Mouse (Mus musculus) ES-E14 (cell line): ENCODE results near the gene Slc39a11. TPM values are rescaled to one million over a fixed set of nuclear protein-coding genes. Genes with fewer than 3 reads are reported as not detected.

Source experiments
- DNase-seq: peaks from one replicate; pipeline ENCODE4 v3.0.0-alpha.2; 2013; ENCODE audit warnings: low read depth, low spot score
- H3K27ac ChIP-seq: 2 replicates; pipeline ENCODE4 v1.5.1; 2012; ENCODE audit warnings: low read depth, mild to moderate bottlenecking, low read length, moderate library complexity, mixed read lengths; ENCODE audit not compliant: poor library complexity, insufficient read depth, severe bottlenecking
- H3K36me3 ChIP-seq: 2 replicates; pipeline ENCODE4 v1.6.1; 2012; ENCODE audit warnings: mild to moderate bottlenecking, low read length, moderate library complexity, mixed read lengths; ENCODE audit not compliant: control insufficient read depth, poor library complexity, insufficient read depth, severe bottlenecking
- H3K4me1 ChIP-seq, 2 experiments: fragments of 150-350 bp in 1 of 2; sonication (generic) in 1 of 2; 2 replicates each; pipeline ENCODE4 v1.6.1; 2012; ENCODE audit warnings: low read length in 2 of 2, mild to moderate bottlenecking in 1 of 2, mixed read lengths in 1 of 2; ENCODE audit not compliant: control insufficient read depth in 2 of 2, insufficient read depth in 2 of 2, poor library complexity in 1 of 2
- H3K4me3 ChIP-seq, 2 experiments: fragments of 150-350 bp in 1 of 2; sonication (generic) in 1 of 2; 2 replicates each; pipeline ENCODE4 v1.5.1; 2012; ENCODE audit warnings: low read length in 2 of 2, low read depth in 1 of 2, mild to moderate bottlenecking in 1 of 2, mixed read lengths in 1 of 2; ENCODE audit not compliant: insufficient read depth in 1 of 2, poor library complexity in 1 of 2, severe bottlenecking in 1 of 2
- H3K9ac ChIP-seq: 2 replicates; pipeline ENCODE4 v1.6.1; 2012; ENCODE audit warnings: low read depth, mild to moderate bottlenecking, low read length, mixed read lengths; ENCODE audit not compliant: poor library complexity, insufficient read depth, severe bottlenecking
- H3K9me3 ChIP-seq: fragments of 150-350 bp; sonication (generic); 2 replicates; pipeline ENCODE4 v1.6.1; 2012; ENCODE audit warnings: low read depth, mild to moderate bottlenecking, low read length; ENCODE audit not compliant: control insufficient read depth, insufficient read depth
- CHD2 ChIP-seq: IDR thresholded peaks from 2 replicates; pipeline ENCODE4 v1.6.1; 2014; ENCODE audit warnings: mild to moderate bottlenecking, low read depth, low read length, inconsistent platforms
- HCFC1 ChIP-seq: IDR thresholded peaks from 2 replicates; pipeline ENCODE4 v1.6.1; 2012; ENCODE audit warnings: low read length, inconsistent platforms, borderline replicate concordance; ENCODE audit not compliant: insufficient read depth
- MAFK ChIP-seq: IDR thresholded peaks from 2 replicates; pipeline ENCODE4 v1.6.1; 2014; ENCODE audit warnings: mild to moderate bottlenecking, low read depth, low read length, inconsistent platforms; ENCODE audit not compliant: insufficient read depth
- ZC3H11A ChIP-seq: IDR thresholded peaks from 2 replicates; pipeline ENCODE4 v1.6.1; 2012; ENCODE audit warnings: low read depth, mild to moderate bottlenecking, inconsistent platforms, low read length, borderline replicate concordance
- ZNF384 ChIP-seq: IDR thresholded peaks from 2 replicates; pipeline ENCODE4 v1.6.1; 2012; ENCODE audit warnings: low read depth, low read length, inconsistent platforms
- in situ Hi-C, 2 experiments: fragments of 600-800 bp; cut with MboI; formaldehyde crosslinking; loops; one replicate each; pipeline ENCODE4 v1.15.1; 2025; ENCODE audit warnings: low sequenced_read_pairs in 2 of 2, inconsistent platforms in 1 of 2; ENCODE audit not compliant: unreplicated experiment in 2 of 2
- total RNA-seq: library from RNA; depleted of rRNA; stranded (reverse); fragments of 300-350 nt; gene quantifications from 2 replicates; pipeline ENCODE4 v1.2.3, GENCODE M21; 2012

Gene Slc39a11
- total RNA-seq, 1 experiment: 17.0 TPM

GRCm38 (mm10) chr11:113583879-113584661, 65.8 kb downstream of the Slc39a11 start:
- no peaks in the 10 kb centered on the region; the same call in 1 of the 2 replicates for H3K36me3 ChIP-seq
- H3K27ac ChIP-seq: no peak overlapping the region
- H3K9me3 ChIP-seq: no peaks in the 10 kb centered on the region
- no peak for DNase-seq
- in situ Hi-C loops: no loop called here
- 0 out of 4 replicates have a peak, but pooled peaks cover 0 to under 1% of the 10 kb centered on the region in 2 experiments for H3K4me1 ChIP-seq
- no peak overlapping the region for H3K9ac ChIP-seq
- H3K4me3 ChIP-seq: no peak overlapping the region
- no peak for TF ChIP-seq MAFK
- no peak for TF ChIP-seq CHD2
- no peak for TF ChIP-seq ZNF384
- TF ChIP-seq HCFC1: no peak

GRCm38 (mm10) chr11:113577221-113577620, 72.7 kb downstream of the Slc39a11 start:
- Histone ChIP-seq H3K4me3 (peak overlapping the region in 1 of 2 experiments; percentile 53; a peak in 1 of 4 replicates), H3K4me1 (peaks cover 0 to 4% of the 10 kb centered on the region in 2 experiments; a peak in 1 of 4 replicates), H3K36me3 (no peaks in the 10 kb centered on the region), H3K27ac (no peak overlapping the region), H3K9ac (no peak overlapping the region), H3K9me3 (no peaks in the 10 kb centered on the region)
- peak; percentile 84 for DNase-seq
- TF ChIP-seq HCFC1 (no peak), MAFK (no peak), ZC3H11A (no peak), CHD2 (no peak), ZNF384 (no peak)
- in situ Hi-C loops: no loop called here

DNA sequence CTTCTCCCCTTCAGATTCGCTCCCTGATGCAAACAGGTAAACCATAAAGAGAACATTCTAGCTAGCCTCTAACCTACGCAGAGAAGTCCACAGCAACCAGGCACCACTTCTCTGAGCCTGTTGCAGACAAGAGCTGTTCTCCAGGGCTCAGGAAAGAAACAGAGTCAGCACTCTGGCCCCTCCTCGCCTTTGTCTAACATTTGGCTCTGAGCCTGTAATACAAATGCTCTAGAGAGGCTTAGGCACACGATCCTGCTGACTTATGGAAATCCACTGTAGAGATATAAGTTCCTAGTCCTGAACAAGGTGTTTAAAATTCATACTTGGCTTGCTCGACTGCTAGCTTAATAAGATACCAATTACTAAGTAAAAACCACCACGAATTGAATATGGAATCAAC, 77.2 kb downstream of the Slc39a11 start:
- no peak overlapping the region for H3K27ac ChIP-seq
- no peak for DNase-seq
- TF ChIP-seq ZC3H11A: no peak
- no peak for TF ChIP-seq HCFC1
- no peak for TF ChIP-seq MAFK
- TF ChIP-seq ZNF384: no peak
- no peak for TF ChIP-seq CHD2

DNA sequence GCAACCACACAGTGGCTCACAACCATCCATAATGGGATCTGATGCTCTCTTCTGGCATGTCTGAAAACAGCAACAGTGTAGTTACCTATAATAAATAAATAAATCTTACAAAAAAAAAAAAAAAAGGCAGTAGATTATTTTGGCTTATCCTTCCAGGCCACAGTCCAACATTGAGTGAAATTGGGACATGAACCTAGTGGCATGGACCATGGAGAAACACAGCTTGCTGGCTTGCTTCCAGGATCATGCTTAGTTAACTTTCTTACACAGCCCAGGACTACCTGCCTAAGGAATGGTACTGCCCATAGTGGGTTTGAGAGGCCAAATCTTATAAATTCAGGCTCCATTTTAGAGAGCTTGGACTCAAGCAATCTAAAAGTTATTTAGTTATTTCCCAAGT, 78.3 kb downstream of the Slc39a11 start:
- H3K9ac ChIP-seq: no peak overlapping the region
- no peak overlapping the region for H3K4me3 ChIP-seq
- no peak for DNase-seq
- in situ Hi-C loops: loop anchor here (5.0 to 25.0 kb wide), 2 partner anchors 759 to 774 kb away; no protein-coding TSS in a partner anchor
- no peak for TF ChIP-seq CHD2
- no peak for TF ChIP-seq ZNF384
- no peak for TF ChIP-seq HCFC1
- no peak for TF ChIP-seq MAFK
- no peak for TF ChIP-seq ZC3H11A
- no peaks in the 10 kb centered on the region for H3K9me3 ChIP-seq
- H3K27ac ChIP-seq: no peak overlapping the region
- H3K4me1 ChIP-seq: peaks cover 0 to 4% of the 10 kb centered on the region in 2 experiments; a peak in 1 of 4 replicates
- no peaks in the 10 kb centered on the region for H3K36me3 ChIP-seq

More for the DNA sequence above, 77.2 kb downstream of the Slc39a11 start:
- H3K36me3 ChIP-seq: no peaks in the 10 kb centered on the region
- H3K9ac ChIP-seq: no peak overlapping the region
- no peaks in the 10 kb centered on the region for H3K9me3 ChIP-seq
- H3K4me1 ChIP-seq: peaks cover 0 to 6% of the 10 kb centered on the region in 2 experiments; a peak in 1 of 4 replicates
- no peak overlapping the region for H3K4me3 ChIP-seq
- in situ Hi-C loops: loop anchor here (5.0 to 25.0 kb wide), 2 partner anchors 760 to 775 kb away; no protein-coding TSS in a partner anchor
